Mouse (Mus musculus): Measurements from ENCODE around the gene Xxylt1.

Xxylt1 gene

DNA sequence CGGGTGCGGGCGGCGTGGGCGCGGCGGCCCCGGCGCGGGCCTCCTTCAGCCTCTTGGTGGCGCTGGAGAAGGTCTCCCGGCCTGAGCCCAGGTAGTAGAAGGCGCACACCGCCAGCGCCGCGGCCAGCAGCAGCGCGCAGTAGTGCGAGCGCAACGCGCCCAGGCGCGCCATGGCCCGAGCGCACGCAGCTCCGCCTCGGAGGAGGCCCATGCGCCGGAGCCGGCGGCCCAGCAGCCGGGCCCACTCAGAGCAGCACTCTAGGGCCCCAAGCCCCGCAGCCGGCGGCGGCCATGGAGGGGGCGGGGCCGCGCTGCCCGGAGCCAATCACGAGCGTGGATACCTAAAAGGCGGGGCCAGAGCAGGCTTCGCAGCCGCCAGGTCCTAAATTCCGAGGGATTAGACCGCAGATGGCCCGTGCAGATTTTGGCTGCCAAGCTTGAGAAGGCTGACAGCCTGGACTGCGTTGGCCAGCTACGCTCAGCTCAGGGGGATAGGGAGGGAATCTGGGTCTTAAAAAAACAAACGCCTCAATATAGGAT lies at the start of gene Xxylt1:
TSS of gene Xxylt1 (minus strand) at position 308 of the 540 bp plus-strand sequence.
- peak; percentile 90 for DNase-seq (ENCODE audit: low spot score)

DNA sequence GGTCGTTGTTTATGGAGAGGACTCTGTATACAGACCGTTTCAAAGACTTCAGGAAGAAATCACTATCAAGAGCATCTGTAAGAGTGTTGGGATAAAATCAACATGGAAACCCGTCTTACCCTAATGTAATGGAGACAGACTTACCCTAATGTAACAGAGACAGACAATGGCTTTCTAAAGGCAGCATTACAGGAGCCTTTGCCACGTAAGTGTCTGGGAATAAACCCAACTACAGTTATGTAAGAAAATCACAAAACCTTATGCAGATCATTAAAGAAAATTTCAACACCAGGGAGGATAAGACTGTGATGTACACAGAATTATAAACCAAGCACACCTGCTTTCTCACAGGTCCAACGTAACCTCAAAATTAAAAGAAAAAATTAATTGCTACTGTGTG lies 46.9 kb upstream of the Xxylt1 start:
- no peak for DNase-seq (ENCODE audit: low spot score)

- DNase-seq (ENCODE audit: low spot score): no peak
Observed at GRCm38 (mm10) chr16:31124991-31125390, 43.8 kb upstream of the Xxylt1 start.

DNA sequence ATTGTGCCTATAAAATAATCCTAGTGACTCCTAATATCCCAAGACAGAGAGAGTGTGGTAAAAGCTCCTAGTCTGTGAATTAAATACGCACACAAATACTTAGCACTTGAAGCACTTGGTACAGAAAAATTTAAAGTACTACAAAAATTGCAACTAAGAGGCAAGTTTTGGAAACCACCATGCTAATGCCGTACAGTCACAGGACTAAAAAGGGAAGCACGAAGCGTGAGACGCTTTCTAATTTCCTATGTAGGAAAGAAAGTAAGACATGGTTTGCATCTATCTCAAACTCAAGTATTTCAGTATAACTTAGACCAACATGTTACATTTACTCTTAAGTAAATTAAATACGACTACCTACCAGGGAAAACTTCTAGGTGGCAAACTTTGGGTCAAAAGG lies 40.4 kb upstream of the Xxylt1 start:
- no peak for DNase-seq (ENCODE audit: low spot score)

DNA sequence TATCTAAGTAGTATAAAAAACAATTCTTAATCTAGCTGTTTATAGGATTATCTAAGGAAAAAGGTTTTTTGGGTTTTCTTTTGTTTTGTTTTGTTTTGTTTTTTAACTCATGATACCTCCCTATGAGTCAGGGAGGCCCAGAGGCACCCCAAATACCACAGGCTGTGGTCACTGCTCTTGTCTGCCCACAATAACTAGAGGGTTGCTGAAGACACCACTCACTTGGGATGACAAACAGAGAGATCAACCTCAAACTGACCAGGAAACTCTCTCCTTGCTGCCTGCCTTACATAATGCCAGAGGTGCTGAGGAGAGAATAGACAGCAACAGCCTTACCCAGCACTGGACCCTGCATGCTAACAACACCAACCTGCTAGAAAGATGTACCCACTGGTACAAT lies 32.4 kb upstream of the Xxylt1 start:
- no peak for DNase-seq (ENCODE audit: low spot score)

DNA sequence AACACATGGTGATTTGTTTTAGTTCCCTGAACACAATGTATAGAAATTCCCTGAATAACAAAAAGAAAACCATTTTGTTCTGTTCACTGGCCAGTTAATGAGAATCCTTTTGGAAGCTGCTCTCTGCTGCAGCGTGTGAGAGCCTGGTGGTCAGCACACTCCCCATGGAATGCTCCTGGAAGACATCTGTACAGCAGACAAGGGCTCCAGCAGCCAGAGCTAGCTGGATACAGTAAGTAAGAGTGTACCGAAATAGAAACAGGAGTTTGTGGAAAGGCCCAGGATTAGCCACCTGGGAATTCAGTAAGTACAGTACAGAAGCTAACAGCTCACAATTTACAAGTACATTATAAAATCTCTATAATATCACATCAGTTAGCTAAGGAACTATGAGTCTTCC lies 20.1 kb upstream of the Xxylt1 start:
- no peak for DNase-seq (ENCODE audit: low spot score)

DNA sequence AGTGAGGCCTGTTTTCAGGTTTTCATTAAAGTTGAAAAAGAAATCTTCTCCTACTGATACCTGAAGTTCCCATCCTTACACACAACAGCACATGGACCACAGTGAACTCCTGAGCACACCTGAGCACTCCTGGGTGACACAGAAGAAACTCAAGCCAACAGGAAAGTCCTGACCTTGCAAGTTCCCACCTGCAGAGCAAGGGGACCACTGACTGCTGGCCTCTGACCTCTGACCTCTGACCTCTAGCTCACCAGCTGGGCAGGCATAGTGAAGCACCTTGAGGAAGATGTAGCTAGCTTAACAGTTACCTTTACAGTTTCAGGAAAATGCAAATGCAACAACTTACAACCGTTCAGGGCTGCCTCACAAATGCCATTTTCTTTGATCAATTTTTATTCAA lies 18.7 kb upstream of the Xxylt1 start:
- DNase-seq (ENCODE audit: low spot score): no peak

DNA sequence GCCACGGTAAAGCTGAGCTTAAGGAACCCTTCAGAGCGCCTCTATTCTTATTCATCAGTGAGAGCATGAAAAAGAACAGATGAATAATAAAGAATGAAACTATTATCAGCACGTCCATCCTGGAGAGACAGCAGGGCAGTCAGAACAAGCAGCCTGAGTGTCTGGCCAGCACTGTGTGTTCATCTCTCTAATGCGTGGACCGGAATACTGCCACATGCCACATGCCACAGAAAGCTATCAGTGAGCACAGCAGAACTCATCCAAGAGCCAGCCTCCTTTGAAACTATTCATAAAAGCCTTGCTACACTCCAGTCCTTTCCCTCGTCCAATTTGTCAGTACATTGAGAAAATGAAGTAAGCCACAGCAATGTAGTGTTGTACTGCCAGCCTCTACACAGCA lies 12.8 kb upstream of the Xxylt1 start:
- no peak for DNase-seq (ENCODE audit: low spot score)

DNA sequence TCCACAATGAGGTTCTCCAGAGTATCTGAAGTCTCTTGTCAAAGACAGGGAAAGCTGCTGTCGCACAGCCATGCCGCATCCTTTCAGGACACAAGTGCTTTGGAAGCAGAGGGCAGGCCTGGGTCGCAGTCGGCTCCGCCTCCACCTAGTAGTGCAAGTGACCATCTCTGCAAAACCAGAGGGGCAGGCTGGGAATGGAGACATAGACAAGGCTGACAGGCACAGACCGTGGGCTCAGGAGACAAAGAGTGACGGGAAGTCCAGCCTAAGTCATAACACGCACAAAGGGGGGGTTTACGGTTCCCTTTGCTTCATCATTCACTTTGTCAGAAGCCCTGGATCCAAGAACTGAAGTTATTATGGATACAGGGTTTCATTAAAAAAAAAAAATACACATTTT lies 12.0 kb upstream of the Xxylt1 start:
- DNase-seq (ENCODE audit: low spot score): no peak

DNA sequence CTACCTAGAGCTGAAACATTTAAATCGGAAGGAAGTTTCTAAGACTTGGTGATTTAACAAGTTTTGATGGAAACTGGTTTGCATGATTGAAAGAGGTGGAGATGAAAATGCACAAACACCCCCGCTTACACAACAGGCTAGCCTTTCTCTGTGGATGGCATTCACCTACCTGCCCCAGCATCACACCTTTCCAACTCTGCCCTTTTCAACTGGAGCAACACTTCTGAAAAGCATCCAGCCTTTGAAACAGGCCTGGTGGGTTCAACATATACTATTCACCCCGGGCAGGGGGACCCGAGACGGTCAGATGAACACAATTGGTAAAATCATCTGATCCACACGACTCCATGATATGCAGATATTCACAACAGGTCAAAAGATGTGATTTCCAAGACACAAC lies 659 bp upstream of the Xxylt1 start:
- DNase-seq (ENCODE audit: low spot score): no peak

DNA sequence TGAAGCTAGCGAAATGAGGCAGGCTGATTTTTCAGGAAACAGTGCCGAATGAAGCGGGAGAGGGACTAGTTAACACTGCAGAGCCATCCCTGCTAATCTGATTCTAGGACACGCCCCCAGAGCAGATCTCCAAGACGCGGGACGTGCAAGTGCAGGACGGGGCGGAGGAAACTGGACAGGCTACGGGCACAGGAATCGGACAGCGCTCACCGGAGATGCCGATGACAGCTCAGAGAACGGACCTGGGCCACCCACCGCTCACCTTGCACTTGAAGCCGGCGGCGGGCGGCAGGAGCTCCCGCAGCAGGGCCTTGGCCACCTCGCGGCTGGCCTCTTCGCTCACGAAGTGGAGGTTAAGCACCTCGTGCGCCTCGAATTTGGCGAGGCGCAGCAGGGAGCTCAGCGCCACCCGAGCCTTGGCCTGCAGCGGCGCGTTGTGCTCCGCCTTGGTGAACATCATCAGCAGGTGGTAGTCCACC lies 620 bp downstream of the Xxylt1 start:
- DNase-seq (ENCODE audit: low spot score): no peak

GRCm38 (mm10) chr16:31077396-31077795 lies 3.8 kb downstream of the Xxylt1 start:
- DNase-seq (ENCODE audit: low spot score): no peak

GRCm38 (mm10) chr16:31076436-31076835 lies 4.8 kb downstream of the Xxylt1 start:
- no peak for DNase-seq (ENCODE audit: low spot score)

GRCm38 (mm10) chr16:31074324-31074908 lies 6.8 kb downstream of the Xxylt1 start:
- DNase-seq (ENCODE audit: low spot score): no peak

DNA sequence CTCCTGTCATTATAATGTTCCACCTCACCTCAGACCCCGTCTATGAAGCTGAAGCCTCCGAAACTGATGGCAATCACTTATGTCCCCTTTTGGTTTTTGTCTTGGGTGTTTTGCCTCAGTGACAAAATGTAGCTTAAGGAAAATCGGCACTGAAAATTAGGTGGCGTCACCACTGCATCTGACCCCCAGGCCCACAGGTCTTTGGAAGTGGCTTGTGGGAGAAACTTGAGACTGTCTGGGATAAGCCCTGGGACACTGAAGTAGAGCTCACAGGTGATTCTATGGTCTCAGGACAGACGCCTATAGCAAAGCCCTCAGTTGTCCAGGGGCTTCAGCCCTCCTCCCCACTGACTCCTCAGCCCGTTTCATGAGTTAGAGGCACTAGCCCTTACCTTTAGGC lies 9.5 kb downstream of the Xxylt1 start:
- no peak for DNase-seq (ENCODE audit: low spot score)

DNA sequence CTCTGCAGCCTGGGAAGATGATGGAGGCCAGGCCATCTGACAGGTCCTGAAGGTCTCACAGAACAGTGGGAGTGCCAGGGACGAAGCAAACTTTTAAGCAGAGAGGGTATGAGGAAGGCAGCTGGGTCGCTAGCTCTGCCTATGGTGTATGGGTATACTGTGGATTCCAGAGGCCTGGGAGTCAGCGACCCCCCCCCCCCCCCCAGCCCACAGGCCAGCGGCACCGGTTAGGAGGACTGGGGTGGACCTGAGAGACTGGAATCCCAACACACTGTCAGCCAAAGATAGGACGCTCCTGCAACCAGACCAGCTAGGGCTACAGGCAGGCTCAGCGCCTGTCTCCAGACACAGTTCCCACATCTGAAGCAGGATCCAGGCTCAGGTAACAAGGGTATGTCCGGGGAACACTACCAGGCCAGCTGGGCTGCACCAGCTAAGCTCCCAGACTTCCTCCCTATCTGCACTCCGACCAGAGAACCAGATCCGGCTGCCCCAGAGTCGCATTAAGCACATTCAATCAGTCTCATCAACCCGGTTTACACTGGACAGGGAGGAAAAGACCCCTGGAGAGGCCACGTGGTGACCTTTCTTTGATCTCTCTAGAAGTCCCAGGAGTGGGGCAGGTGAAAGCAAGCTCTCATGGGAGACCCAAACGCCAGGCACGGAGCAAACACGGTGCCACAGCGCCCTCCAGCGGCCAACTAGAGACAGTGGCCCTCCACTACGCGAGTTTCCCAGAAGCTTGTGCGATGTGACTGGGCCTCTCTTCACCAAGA lies 10.7 kb downstream of the Xxylt1 start:
- DNase-seq (ENCODE audit: low spot score): peak; percentile 80

DNA sequence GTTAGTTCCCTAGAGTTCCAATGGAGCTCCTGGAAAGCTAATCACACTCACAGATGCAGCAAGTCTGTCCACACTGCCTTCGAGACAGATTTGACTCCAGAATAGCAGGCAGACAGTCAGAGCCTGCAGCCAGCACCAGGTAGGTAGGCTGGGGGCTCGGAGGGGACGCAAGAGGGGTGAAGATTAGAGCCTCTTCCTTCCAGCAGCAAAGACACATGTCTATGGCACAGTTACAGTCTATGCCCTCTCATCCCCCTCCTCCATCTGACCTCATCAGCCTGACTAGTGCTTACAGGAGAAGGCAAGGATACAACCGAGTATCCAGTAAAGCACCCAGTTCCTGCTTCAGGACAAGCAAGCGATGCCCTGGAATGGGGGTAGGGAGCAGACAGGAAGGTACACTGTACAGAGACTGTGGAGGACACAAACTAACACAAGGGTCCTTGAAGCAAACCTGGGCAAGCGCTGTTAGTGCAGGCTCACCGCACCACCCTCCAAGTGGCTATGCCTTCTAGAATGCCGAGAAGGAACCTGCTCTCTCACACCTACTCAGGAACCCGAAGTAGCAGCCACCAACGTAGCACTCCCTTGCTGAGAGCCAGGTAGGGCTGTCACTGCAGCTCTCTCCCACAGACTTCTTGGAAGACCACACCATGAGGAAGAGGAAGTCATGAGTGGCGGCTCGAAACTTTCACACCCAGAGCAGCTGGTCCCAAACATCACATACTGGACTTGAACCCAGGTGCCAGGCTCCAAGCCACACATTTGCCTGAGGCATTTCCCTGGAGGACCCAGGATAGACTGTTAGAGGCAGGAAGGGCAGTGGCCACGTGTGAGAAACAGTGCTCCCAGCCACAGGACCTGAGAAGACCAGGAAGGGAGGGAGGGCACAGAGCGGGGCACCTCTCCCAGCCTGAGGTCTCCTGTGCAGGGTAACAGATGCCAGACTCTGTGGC lies 11.7 kb downstream of the Xxylt1 start:
- DNase-seq (ENCODE audit: low spot score): no peak

DNA sequence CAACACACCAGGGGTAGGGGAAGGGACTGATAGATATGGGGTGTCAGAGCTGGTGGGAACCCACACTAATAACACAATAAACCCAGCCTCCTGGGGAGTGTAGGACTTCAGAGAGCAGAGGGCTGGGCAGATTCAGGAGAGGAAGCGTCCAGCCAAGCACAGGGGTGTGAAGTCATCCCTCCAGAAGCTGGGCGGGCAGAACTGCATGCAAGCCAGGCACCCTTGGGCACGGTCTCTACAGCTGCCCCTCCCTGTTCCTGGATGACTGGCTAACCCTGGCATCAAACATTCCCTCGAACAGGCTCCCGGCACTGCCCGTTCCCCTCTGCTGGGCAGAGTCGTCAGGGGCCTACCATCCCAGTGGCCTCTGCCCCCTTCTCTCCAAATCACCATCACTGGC lies 13.0 kb downstream of the Xxylt1 start:
- no peak for DNase-seq (ENCODE audit: low spot score)

GRCm38 (mm10) chr16:31066344-31067098 lies 14.7 kb downstream of the Xxylt1 start:
- DNase-seq (ENCODE audit: low spot score): no peak

- no peak for DNase-seq (ENCODE audit: low spot score)
Observed at GRCm38 (mm10) chr16:31064782-31065181, 16.4 kb downstream of the Xxylt1 start.

DNA sequence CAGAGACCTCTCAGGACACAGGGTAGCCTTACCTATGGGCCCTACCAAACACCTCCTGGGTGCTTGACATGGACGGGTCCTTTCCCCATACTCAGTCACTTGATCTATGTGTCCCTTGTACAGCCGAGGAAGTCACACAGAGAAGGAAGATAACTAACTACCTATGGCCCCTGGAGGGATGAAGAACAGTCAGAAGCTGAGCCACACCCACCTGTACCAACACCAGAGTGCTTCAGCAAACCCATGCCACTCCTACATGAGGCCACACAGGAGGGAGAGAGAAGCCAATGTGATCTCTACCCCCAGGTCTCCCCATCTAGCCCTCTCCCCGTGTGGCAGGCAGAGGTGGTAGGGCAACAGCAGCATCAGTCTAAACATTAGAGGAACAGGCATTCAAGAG lies 18.3 kb downstream of the Xxylt1 start:
- no peak for DNase-seq (ENCODE audit: low spot score)
